Mouse (Mus musculus) CD4-positive helper T cell, adult 2 months (primary cell): ENCODE data around the gene Gabbr2.
A peak's percentile ranks its signal among the peaks of the same experiment; 100 is the strongest.

Experiments
- DNase-seq: peaks from one replicate; pipeline ENCODE4 v3.0.0-alpha.2; 2012; ENCODE audit warnings: low read depth, missing footprints, low spot score

Gene Gabbr2

DNA sequence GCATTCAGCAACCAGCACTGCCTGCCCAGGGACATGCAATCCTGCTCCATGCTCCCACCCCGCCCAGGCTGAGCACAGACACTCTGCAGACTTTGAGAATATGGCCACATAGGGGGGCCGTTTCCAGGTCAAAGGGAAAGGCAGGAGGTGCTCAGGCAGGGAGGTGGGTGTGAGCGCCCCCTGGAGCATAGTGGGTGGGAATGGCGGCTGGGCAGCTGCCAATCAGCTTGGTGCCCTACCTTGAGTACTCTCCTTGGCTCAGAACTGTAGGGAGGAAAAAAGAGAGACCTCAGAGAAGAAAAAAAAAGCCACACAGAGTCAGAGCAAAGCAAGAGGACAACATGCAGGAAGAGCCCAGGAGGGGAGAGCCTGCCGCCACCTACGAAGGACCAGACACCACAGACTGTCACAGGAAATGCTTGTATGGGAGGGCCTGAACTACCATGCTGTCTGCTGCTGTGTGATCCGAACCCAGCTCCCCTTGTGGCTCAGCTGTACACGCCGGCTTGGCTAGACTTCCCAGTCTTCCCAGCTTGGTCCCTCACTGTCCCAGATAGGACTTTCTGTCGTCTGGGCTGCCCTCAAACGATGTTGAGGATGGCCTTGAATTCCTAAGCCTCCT, 373.4 kb downstream of the Gabbr2 start:
- peak; percentile 46 for DNase-seq

DNA sequence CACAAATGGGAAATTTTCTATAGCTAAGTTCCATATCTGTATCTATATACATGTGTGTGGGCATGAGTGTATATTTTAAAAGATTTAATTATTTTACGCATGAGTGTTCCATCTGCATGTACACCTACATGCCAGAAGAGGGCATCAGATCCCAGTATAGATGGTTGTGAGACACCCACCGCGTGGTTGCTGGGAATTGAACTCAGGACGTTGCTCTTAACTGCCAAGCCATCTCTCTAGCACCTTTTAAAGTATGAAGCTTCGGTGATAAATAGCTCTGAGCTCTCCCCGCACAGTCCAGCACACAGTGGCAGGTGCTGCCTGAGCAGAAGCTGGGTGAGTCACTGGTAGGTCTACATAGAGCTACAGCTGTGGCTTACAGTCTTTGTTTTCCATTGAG, 374.3 kb downstream of the Gabbr2 start:
- no peak for DNase-seq

DNA sequence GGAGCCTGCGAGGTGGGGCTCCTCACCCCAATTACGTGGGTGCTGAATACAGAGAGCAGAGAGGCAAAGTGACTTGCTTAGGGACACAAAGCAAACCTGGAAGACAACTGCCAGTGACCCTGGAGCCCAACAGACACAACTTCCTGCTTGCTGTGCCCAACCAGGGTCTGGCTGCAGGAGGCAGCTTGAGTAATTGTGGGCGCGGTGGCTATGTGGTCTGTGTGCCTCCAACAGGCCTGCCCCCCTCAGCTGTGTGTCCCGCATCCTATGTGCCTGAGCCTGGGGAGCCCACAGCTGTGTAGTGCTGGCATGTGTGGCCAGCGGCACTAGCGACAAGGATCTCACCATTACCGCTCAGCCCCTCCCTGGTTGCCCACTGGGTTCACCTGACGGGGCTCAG, 377.0 kb downstream of the Gabbr2 start:
- DNase-seq = no peak

DNA sequence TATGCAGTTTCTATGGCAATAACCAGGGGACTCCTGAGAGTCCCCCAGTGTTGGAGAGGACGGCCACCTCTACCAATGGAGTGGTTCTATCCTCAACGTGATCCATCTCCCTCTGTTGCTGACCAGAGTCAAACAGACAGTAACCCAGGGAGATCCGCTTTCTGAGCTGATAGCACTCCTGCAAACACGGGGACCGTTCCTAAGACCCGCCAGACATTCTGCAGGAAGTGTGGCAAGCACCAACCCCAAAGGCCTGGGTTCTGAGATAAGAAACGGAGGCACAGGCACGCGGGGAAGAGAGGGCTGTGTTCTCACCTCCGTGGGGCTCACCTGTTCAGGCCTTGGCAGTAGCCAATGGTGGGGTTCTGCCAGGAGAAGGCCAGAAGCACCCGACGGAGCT, 378.1 kb downstream of the Gabbr2 start:
- no peak for DNase-seq
